Mouse (Mus musculus): Measurements from ENCODE around the gene Perm1.

- TF ChIP-seq CTCF (conservative IDR thresholded peaks at IDR 0.05; ENCODE audit: insufficient read depth, insufficient read length, low read depth, low read length) (no peak), POLR2A (IDR thresholded peaks at IDR 0.05; ENCODE audit: low read depth, low read length) (no peak)
These were observed 6.8 kb upstream of the Perm1 start for GRCm38 (mm10) chr4:156208872-156209271.

Data from kidney, adult 2 months (tissue).